Mouse (Mus musculus) kidney, embryonic 14.5 days (tissue): ENCODE data around the gene Adcy1. TPM values are rescaled to one million over a fixed set of nuclear protein-coding genes. Genes with fewer than 3 reads are reported as not detected.
A peak's percentile ranks its signal among the peaks of the same experiment; 100 is the strongest.

Source experiments
- ATAC-seq: fragments of 200-750 bp; cut with Nextera tagmentation; 2 replicates; pipeline ENCODE4 v1.8.0; 2017; ENCODE audit warnings: moderate number of reproducible peaks, mild to moderate bottlenecking, moderate TSS enrichment, moderate library complexity; ENCODE audit not compliant: low FRiP score, low TSS enrichment
- H3K27ac ChIP-seq: fragments of 300-500 bp; sonication (generic); 2 replicates; pipeline ENCODE4 v1.5.1; 2014; ENCODE audit warnings: low read depth, mild to moderate bottlenecking, low read length, moderate library complexity, mixed read lengths
- H3K27me3 ChIP-seq: fragments of 300-500 bp; sonication (generic); 2 replicates; pipeline ENCODE4 v1.6.1; 2014; ENCODE audit warnings: mild to moderate bottlenecking, low read length; ENCODE audit not compliant: control insufficient read depth, insufficient read depth
- H3K36me3 ChIP-seq: fragments of 300-500 bp; sonication (generic); 2 replicates; pipeline ENCODE4 v1.6.1; 2014; ENCODE audit warnings: low read length, mixed read lengths; ENCODE audit not compliant: control insufficient read depth, insufficient read depth
- H3K4me1 ChIP-seq: fragments of 300-500 bp; sonication (generic); 2 replicates; pipeline ENCODE4 v1.6.1; 2014; ENCODE audit warnings: low read length, mixed read lengths; ENCODE audit not compliant: control insufficient read depth, insufficient read depth
- H3K4me2 ChIP-seq: fragments of 300-500 bp; sonication (generic); replicated peaks from 2 replicates; pipeline ENCODE4 v1.6.1; 2014; ENCODE audit warnings: low read depth, mild to moderate bottlenecking, low read length
- H3K4me3 ChIP-seq: fragments of 300-500 bp; sonication (generic); 2 replicates; pipeline ENCODE4 v1.5.1; 2014; ENCODE audit warnings: mild to moderate bottlenecking, low read length
- H3K9ac ChIP-seq: fragments of 300-500 bp; sonication (generic); 2 replicates; pipeline ENCODE4 v1.6.1; 2014; ENCODE audit warnings: low read depth, mild to moderate bottlenecking, low read length, moderate library complexity
- H3K9me3 ChIP-seq: fragments of 300-500 bp; sonication (generic); 2 replicates; pipeline ENCODE4 v1.6.1; 2016; ENCODE audit warnings: low read length; ENCODE audit not compliant: control insufficient read depth
- WGBS: fragments of 180-500 bp; shearing (Covaris S2); extraction: QIAGEN DNeasy Blood & Tissue Kit; methylation state at CpG from one replicate; pipeline ENCODE4 v1.1.7; 2014; 5-methylcytosine and 5-hydroxymethylcytosine counted together
- polyA plus RNA-seq: library from polyadenylated mRNA; unstranded; fragments of >200 nt; fragmentation: Nextera tagmentation; extraction: Ambion mirVana; gene quantifications from 2 replicates; pipeline ENCODE4 v1.2.1, GENCODE M21; 2014

The Adcy1 gene
- polyA plus RNA-seq, 1 experiment from 2014 or later = 2.3 TPM

GRCm38 (mm10) chr11:7135763-7136162 lies 72.5 kb downstream of the Adcy1 start:
- ATAC-seq = no peak
- Histone ChIP-seq H3K9ac (no peak overlapping the region), H3K9me3 (no peaks in the 10 kb centered on the region), H3K4me3 (no peak overlapping the region), H3K4me2 (no peak overlapping the region), H3K4me1 (no peaks in the 10 kb centered on the region), H3K27me3 (no peaks in the 10 kb centered on the region), H3K27ac (no peak overlapping the region), H3K36me3 (no peaks in the 10 kb centered on the region)
- WGBS = 82% methylated on average over 9 of the region's 9 CpGs

GRCm38 (mm10) chr11:7136246-7136855 lies 73.1 kb downstream of the Adcy1 start:
- no peak overlapping the region for H3K4me2 ChIP-seq
- H3K27ac ChIP-seq = no peak overlapping the region
- no peaks in the 10 kb centered on the region for H3K36me3 ChIP-seq
- H3K4me1 ChIP-seq = no peaks in the 10 kb centered on the region
- no peak overlapping the region for H3K9ac ChIP-seq
- 86% methylated on average over 5 of the region's 5 CpGs for WGBS
- H3K4me3 ChIP-seq = no peak overlapping the region
- no peak for ATAC-seq
- no peaks in the 10 kb centered on the region for H3K9me3 ChIP-seq
- H3K27me3 ChIP-seq = no peaks in the 10 kb centered on the region

DNA sequence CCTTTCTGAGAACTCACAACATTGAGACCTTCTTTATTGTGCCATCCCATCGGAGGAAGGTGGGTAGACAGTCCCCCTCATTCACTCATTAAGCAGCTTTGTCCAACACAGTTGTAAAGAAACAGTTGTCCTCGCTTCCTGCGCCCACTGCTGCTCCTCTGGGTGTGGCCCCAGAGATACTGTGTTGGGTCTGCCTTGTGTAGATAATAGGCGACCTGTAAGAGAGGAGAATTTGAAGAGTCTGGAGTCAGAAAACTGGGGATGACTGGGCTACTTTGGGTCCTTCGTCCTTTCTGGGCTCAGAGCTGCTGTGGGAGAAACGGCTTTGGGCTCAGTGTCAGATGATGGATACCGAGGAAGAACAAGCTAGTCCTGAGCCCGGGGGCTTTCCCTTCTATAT lies 75.1 kb downstream of the Adcy1 start:
- H3K36me3 ChIP-seq = no peaks in the 10 kb centered on the region
- no peak overlapping the region for H3K4me3 ChIP-seq
- no peaks in the 10 kb centered on the region for H3K27me3 ChIP-seq
- WGBS = 95% methylated on average over 8 of the region's 8 CpGs
- H3K4me2 ChIP-seq = no peak overlapping the region
- no peak overlapping the region for H3K27ac ChIP-seq
- H3K9me3 ChIP-seq = no peaks in the 10 kb centered on the region
- no peak for ATAC-seq
- no peaks in the 10 kb centered on the region for H3K4me1 ChIP-seq
- H3K9ac ChIP-seq = no peak overlapping the region

DNA sequence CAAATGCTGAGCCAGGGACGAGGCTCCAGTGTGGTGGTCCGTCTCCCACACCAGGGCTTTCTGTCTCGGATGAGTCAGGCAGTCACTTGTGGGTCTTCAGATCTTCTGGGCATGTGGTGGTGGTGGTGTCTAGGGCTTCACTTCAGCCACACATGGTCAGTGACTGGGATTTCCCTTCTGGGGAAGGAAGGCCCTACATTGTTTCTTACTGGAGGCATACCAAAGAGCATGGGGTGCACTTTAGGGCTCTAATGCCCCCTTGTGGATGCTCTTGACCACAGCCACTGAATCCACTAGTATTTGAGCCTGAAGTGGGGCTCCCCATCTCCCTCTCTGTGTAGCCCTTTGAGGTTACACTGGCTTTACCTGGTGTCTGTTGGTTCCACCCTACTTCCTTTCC lies 77.2 kb downstream of the Adcy1 start:
- Histone ChIP-seq H3K36me3 (no peaks in the 10 kb centered on the region), H3K4me2 (no peak overlapping the region), H3K4me3 (no peak overlapping the region), H3K27ac (no peak overlapping the region), H3K27me3 (no peaks in the 10 kb centered on the region), H3K9me3 (no peaks in the 10 kb centered on the region), H3K4me1 (no peaks in the 10 kb centered on the region), H3K9ac (no peak overlapping the region)
- 85% methylated on average over 3 of the region's 3 CpGs for WGBS
- peak; percentile 18; the same call in 1 of the 2 replicates for ATAC-seq

- Histone ChIP-seq H3K9me3 (no peaks in the 10 kb centered on the region), H3K36me3 (no peaks in the 10 kb centered on the region), H3K4me1 (no peaks in the 10 kb centered on the region), H3K4me3 (no peak overlapping the region), H3K4me2 (no peak overlapping the region), H3K9ac (no peak overlapping the region), H3K27me3 (no peaks in the 10 kb centered on the region), H3K27ac (no peak overlapping the region; the same call in 1 of the 2 replicates)
- ATAC-seq = peak; percentile 74
- 35% methylated on average over 3 of the region's 3 CpGs for WGBS
These were observed 79.4 kb downstream of the Adcy1 start for GRCm38 (mm10) chr11:7142725-7143124.

GRCm38 (mm10) chr11:7144369-7144768 lies 81.1 kb downstream of the Adcy1 start:
- H3K4me1 ChIP-seq = no peaks in the 10 kb centered on the region
- H3K9ac ChIP-seq = no peak overlapping the region
- 90% methylated on average over 11 of the region's 11 CpGs for WGBS
- H3K4me3 ChIP-seq = no peak overlapping the region
- ATAC-seq = no peak
- no peak overlapping the region for H3K4me2 ChIP-seq
- H3K27me3 ChIP-seq = no peaks in the 10 kb centered on the region
- H3K9me3 ChIP-seq = no peaks in the 10 kb centered on the region
- no peak overlapping the region for H3K27ac ChIP-seq
- H3K36me3 ChIP-seq = no peaks in the 10 kb centered on the region

GRCm38 (mm10) chr11:7145221-7145620 lies 81.9 kb downstream of the Adcy1 start:
- no peaks in the 10 kb centered on the region for H3K9me3 ChIP-seq
- H3K36me3 ChIP-seq = no peaks in the 10 kb centered on the region
- no peaks in the 10 kb centered on the region for H3K27me3 ChIP-seq
- H3K4me1 ChIP-seq = no peaks in the 10 kb centered on the region
- H3K27ac ChIP-seq = no peak overlapping the region
- no peak for ATAC-seq
- no peak overlapping the region for H3K4me2 ChIP-seq
- WGBS = 56% methylated on average over 4 of the region's 4 CpGs
- no peak overlapping the region for H3K4me3 ChIP-seq
- H3K9ac ChIP-seq = no peak overlapping the region

DNA sequence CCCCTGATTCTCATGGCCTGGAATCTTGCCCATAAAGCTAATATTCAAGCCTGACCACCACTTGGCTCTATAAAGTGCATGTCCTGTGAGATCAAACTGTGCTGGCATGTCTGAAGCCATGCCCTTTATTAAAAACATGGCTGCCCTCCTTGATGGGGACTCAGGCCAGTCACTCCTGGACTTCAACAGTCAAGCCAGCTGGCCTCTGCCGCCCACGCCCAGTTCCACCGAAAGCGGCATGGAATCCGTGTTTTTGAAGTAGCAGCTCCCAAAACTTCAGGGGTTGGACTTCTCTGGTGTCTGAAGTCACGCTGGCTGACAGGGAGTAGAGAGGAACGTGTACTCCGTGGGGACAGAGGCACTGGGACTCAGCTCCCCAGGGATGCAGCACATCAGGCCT lies 84.2 kb downstream of the Adcy1 start:
- H3K4me1 ChIP-seq = no peaks in the 10 kb centered on the region
- H3K27me3 ChIP-seq = no peaks in the 10 kb centered on the region
- no peak overlapping the region for H3K4me3 ChIP-seq
- 85% methylated on average over 8 of the region's 8 CpGs for WGBS
- H3K9me3 ChIP-seq = no peaks in the 10 kb centered on the region
- no peak overlapping the region for H3K9ac ChIP-seq
- H3K4me2 ChIP-seq = no peak overlapping the region
- H3K36me3 ChIP-seq = no peaks in the 10 kb centered on the region
- no peak overlapping the region for H3K27ac ChIP-seq
- ATAC-seq = no peak

DNA sequence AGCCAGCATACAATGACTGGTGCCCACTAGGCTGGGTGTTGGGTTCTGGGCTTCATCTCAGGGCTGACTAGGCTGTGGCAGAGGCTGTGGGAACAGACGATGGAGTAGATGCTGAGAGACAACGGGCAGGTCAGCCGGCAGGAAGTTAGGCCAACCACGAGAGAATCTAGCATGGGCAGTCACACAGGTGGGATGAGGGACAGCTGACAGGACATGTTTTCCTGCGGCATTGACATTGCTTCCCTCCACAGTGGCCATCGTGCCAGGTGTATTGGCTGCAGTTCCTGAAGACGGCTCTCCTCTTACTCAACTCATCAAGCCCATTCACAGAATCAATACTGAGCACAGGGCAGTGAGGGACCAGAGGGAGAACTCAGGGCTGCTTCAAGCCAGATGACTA lies 84.7 kb downstream of the Adcy1 start:
- Histone ChIP-seq H3K9me3 (no peaks in the 10 kb centered on the region), H3K36me3 (no peaks in the 10 kb centered on the region), H3K4me2 (no peak overlapping the region), H3K4me3 (no peak overlapping the region), H3K27ac (no peak overlapping the region), H3K9ac (no peak overlapping the region), H3K27me3 (no peaks in the 10 kb centered on the region), H3K4me1 (no peaks in the 10 kb centered on the region)
- 79% methylated on average over 7 of the region's 7 CpGs for WGBS
- no peak for ATAC-seq
